Mouse (Mus musculus) erythroblast, embryonic 14.5 days (primary cell): Measurements from ENCODE around the gene Coro1b.

Source experiments
- GATA1 ChIP-seq: IDR thresholded peaks from 2 replicates; pipeline ENCODE4 v1.6.1; 2012; ENCODE audit warnings: low read length, inconsistent platforms, mixed read lengths
- TAL1 ChIP-seq: IDR thresholded peaks from 3 replicates; pipeline ENCODE4 v1.6.1; 2012; ENCODE audit warnings: low read length, inconsistent platforms, mixed read lengths

DNA sequence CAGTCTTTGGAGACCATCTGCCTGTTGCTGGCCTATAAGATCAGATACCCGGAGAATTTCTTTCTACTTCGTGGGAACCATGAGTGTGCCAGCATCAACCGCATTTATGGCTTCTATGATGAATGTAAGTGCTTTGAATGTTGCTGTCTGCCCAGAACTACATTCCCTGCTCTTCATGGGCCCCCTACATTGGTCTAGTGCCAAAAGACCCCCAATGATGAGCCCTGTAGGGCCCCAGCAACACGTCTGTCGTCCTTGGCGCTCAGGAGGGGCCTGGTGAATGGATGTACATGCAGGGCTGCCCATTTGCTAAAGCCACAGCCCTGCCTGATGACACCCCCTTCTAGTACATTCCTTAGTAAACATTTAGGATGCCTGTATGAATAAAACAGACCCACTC, 44.7 kb downstream of the Coro1b start:
- TF ChIP-seq GATA1 (no peak), TAL1 (no peak)
